Mouse (Mus musculus) 3134 (cell line): ENCODE results near the gene Smox.

ENCODE experiments used
- DNase-seq: peaks from one replicate; pipeline ENCODE4 v3.0.0-alpha.2; 2011; ENCODE audit warnings: low spot score; ENCODE audit not compliant: insufficient read length; ENCODE audit errors: extremely low read depth

The Smox gene

GRCm38 (mm10) chr2:131550474-131550873, 59.2 kb downstream of the Smox start:
- no peak for DNase-seq

DNA sequence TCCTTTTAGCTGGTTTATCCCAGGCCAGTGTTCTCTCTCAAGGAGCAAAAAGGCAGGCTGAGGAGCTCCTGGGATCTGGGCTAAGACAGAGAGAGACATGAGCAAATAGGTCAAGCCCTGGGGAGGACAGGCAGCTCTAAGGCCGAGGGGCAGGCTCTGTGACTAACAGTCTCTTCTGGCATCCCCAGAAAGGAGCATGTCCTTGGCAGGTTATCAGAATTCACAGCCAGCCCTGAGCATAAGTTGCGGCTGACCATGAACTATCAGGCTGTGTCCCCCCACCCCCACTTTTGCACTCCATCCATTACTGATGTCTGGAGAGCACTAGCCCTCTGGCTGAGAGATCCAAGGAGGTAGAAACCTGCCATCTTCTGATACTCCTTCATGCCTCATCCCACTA, 59.6 kb downstream of the Smox start:
- DNase-seq = no peak

DNA sequence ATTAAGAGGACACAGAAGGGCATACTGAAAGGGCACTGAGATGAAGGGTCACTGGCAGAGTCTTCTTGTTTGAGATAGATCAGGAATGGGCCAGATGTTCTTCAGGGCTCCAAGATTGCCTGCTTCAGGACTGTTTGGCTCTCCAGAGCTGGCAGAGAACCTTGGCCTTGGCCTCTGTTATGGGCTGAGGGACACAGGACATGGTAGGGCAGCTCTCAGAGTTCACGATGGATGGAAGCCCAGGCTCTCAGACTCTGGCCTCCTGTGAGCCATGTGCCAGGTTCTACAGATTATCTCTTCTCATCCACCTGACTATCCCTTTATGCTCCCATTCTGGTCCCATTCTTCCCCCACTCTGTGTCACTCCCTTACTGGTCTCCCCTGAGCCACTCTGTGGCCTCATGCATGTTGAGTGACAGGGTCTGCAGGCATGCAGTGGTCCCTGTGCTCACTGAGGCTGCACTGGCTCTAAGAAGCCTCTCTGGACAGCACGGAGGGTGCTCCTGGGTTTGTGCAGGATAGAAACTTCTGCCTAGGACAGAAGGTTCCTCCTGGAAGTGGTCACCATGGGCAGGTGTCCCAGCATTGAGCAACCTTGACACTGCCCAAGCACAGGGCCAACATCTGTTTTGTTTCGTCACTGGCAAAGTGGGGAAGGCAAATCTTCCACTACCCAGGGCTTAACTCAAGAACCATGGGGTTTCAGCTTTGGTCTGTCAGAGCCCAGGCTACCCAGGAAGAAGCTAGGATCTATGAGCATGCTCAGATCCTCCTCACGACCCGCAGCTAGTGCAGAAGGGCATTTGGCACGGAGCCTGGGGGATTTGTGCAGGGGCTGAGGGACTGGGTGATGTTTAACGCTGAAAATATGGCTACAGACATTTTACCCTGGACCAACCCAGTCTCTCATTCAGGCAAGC, 60.7 kb downstream of the Smox start:
- no peak for DNase-seq

- no peak for DNase-seq
Measured at GRCm38 (mm10) chr2:131552736-131553400, 61.6 kb downstream of the Smox start.

- DNase-seq = no peak
Measured at GRCm38 (mm10) chr2:131557896-131558295, 66.6 kb downstream of the Smox start.

DNA sequence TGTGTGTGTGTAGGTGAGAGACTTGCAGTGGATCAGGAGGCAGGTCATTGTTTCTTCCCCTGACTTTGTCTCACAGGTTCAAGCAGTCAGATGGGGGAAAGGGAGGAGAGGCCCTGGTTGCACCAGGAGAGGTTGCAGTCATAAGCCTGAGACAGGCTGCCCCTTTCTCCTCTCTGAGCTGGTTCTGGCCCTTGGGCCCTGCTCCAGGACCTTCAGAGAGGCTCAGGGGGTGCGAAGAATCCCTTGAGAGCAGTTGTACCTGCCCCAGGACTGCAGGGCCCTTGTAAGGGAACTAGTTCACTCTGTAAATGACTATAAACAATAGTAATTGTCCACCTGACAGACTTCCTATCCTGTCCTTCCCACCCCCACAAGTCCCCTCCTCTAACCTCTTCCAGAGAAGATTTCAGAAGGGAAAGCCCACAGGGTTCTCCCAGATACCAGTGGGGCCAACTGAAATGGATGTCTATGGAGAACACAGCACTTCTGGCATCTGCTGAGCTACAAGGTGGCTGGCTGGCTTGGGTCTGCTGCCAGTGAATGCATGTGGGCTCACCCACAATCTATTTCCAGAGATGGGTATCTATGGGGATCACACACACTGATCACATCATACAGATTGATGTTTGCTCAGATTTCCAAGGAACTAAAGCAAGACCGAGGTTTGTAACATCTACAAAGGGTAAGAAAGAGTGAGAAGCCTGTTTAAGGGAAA, 69.1 kb downstream of the Smox start:
- no peak for DNase-seq

DNA sequence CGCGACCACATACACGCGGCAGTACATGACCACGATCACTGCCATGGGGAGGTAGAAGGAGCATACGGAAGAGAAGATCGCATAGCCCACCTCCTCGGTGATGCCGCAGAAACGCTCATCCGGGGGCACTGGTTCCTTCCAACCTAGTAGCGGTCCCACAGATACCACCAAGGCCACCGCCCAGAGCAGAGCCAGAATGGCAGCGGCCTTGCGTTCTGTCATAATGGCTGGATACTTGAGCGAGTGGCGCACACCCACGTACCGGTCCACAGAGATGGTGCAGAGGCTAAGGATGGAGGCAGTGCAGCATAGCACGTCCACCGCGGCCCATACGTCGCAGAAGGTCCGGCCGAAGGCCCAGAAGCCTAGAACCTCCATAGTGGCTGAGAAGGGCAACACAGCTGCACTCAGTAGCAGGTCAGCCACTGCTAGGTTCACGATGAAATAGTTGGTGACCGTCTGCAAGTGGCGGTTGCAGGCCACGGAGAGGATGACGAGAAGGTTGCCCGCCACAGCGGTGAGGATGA, 70.1 kb downstream of the Smox start:
- no peak for DNase-seq

- no peak for DNase-seq
Measured at GRCm38 (mm10) chr2:131561891-131562585, 70.7 kb downstream of the Smox start, which contains the start of gene Adra1d. Adra1d (minus strand) TSS chr2:131562283.

DNA sequence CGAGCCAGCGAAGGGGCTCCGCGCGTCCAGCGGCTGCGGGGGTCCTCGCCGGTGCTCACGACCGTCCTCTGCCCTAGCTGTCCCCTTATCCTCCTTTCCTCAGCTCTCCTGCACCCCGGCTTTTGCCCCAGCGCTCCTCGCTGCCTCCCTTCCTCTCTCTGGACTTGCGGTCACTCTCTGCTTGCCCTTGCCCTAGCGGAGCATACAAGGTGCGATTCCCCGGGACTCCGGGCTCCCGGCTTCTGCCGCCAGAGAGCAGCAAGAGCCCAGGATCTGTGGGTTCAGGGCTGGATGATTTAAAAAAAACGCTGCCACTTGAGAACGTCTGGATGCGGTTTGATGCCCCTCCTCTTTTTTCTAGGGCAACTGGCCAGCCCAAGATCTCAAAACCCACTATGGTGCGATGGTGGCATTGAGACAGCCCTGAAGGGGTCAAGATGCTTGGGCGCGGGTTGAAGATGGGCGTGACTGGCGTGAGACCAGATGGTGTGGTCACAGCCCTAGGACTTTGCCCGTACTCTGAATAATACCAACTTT, 71.4 kb downstream of the Smox start:
- DNase-seq = peak; percentile 85
